Mouse (Mus musculus) G1E (cell line): ENCODE measurements around the gene Fam217b. TPM values are rescaled to one million over a fixed set of nuclear protein-coding genes. Genes with fewer than 3 reads are reported as not detected.
A peak's percentile ranks its signal among the peaks of the same experiment; 100 is the strongest.

Source experiments
- ATAC-seq: 2 replicates; pipeline ENCODE4 v1.8.0; 2016; ENCODE audit warnings: mild to moderate bottlenecking; ENCODE audit not compliant: insufficient number of reproducible peaks, poor library complexity, low FRiP score, severe bottlenecking; ENCODE audit errors: extremely low read depth
- DNase-seq: peaks from one replicate; pipeline ENCODE4 v3.0.0; 2012; ENCODE audit warnings: low spot score
- H3K27me3 ChIP-seq: 2 replicates; pipeline ENCODE4 v1.6.1; 2012; ENCODE audit warnings: mild to moderate bottlenecking, low read length, inconsistent platforms; ENCODE audit not compliant: insufficient read depth
- H3K36me3 ChIP-seq: replicated peaks from 2 replicates; pipeline ENCODE3; 2012; ENCODE audit warnings: mild to moderate bottlenecking, inconsistent platforms
- H3K4me1 ChIP-seq: 2 replicates; pipeline ENCODE4 v1.6.1; 2012; ENCODE audit warnings: low read depth, low read length, inconsistent platforms, mixed read lengths; ENCODE audit not compliant: insufficient read depth
- H3K4me3 ChIP-seq: 2 replicates; pipeline ENCODE4 v1.5.1; 2012; ENCODE audit warnings: low read depth, mild to moderate bottlenecking, inconsistent platforms, low read length, moderate library complexity, mixed read lengths
- H3K9me3 ChIP-seq: replicated peaks from 2 replicates; pipeline ENCODE4 v1.6.1; 2012; ENCODE audit warnings: inconsistent platforms
- CTCF ChIP-seq: IDR thresholded peaks from 2 replicates; pipeline ENCODE4 v1.5.1; 2012; ENCODE audit warnings: low read depth, low read length, inconsistent platforms, mixed read lengths
- GATA1 ChIP-seq: IDR thresholded peaks from 2 replicates; pipeline ENCODE4 v1.6.1; 2012; ENCODE audit warnings: borderline replicate concordance, low read length, inconsistent platforms, mixed read lengths
- GATA2 ChIP-seq: IDR thresholded peaks from 2 replicates; pipeline ENCODE4 v1.6.1; 2012; ENCODE audit warnings: low read depth, low read length, inconsistent platforms, borderline replicate concordance
- POLR2AphosphoS5 ChIP-seq: IDR thresholded peaks from 2 replicates; pipeline ENCODE4 v1.6.1; 2012; ENCODE audit warnings: low read depth, low read length, inconsistent platforms; ENCODE audit not compliant: insufficient replicate concordance
- TAL1 ChIP-seq: conservative IDR thresholded peaks from 2 replicates; pipeline ENCODE4 v1.6.1; 2012; ENCODE audit warnings: low read depth, low read length, inconsistent platforms, mixed read lengths
- polyA plus RNA-seq: library from polyadenylated mRNA; stranded (reverse); fragments of >175 nt; gene quantifications from 2 replicates; pipeline ENCODE4 v1.2.3, GENCODE M21; 2012
- total RNA-seq, 2 experiments: library from RNA; stranded (forward) in 1 of 2; stranded (reverse) in 1 of 2; fragments of 200-1000 nt in 1 of 2; fragments of >200 nt in 1 of 2; fragmentation: Nextera tagmentation in 1 of 2; gene quantifications; 2 replicates each; pipeline ENCODE4 v1.2.3; 2014 to 2017

Gene Fam217b
- total and polyA plus RNA-seq, 3 experiments = 0.01 to 0.05 TPM; not detected in 1

GRCm38 (mm10) chr2:178413481-178414260 is 653 bp upstream of the Fam217b start:
- no peak for TF ChIP-seq POLR2AphosphoS5
- no peak for TF ChIP-seq GATA2
- no peak for TF ChIP-seq TAL1
- TF ChIP-seq CTCF = no peak
- TF ChIP-seq GATA1 = no peak
- DNase-seq = no peak
- no peaks in the 10 kb centered on the region for H3K36me3 ChIP-seq
- peak overlapping the region; percentile 39; the same call in 1 of the 2 replicates for H3K4me3 ChIP-seq
- H3K4me1 ChIP-seq = no peaks in the 10 kb centered on the region
- no peak for ATAC-seq
- H3K9me3 ChIP-seq = peaks cover 76% of the 10 kb centered on the region
- no peaks in the 10 kb centered on the region; the same call in 1 of the 2 replicates for H3K27me3 ChIP-seq

GRCm38 (mm10) chr2:178415150-178415448 is 775 bp downstream of the Fam217b start:
- DNase-seq (no peak), ATAC-seq (no peak)
- no peak overlapping the region for H3K4me3 ChIP-seq
- H3K9me3 ChIP-seq = peaks cover 81% of the 10 kb centered on the region
- TF ChIP-seq CTCF = no peak
- TF ChIP-seq TAL1 = no peak
- TF ChIP-seq POLR2AphosphoS5 = no peak
- TF ChIP-seq GATA2 = no peak
- no peak for TF ChIP-seq GATA1
- no peaks in the 10 kb centered on the region; the same call in 1 of the 2 replicates for H3K27me3 ChIP-seq
- no peaks in the 10 kb centered on the region for H3K4me1 ChIP-seq
- H3K36me3 ChIP-seq = no peaks in the 10 kb centered on the region

GRCm38 (mm10) chr2:178416427-178416826 is 2.1 kb downstream of the Fam217b start:
- no peaks in the 10 kb centered on the region for H3K4me1 ChIP-seq
- TF ChIP-seq POLR2AphosphoS5 = no peak
- TF ChIP-seq GATA2 = no peak
- TF ChIP-seq GATA1 = no peak
- no peak for TF ChIP-seq TAL1
- no peak for TF ChIP-seq CTCF
- H3K27me3 ChIP-seq = no peaks in the 10 kb centered on the region; the same call in 1 of the 2 replicates
- DNase-seq = no peak
- H3K4me3 ChIP-seq = no peak overlapping the region
- ATAC-seq = no peak
- H3K36me3 ChIP-seq = no peaks in the 10 kb centered on the region
- peaks cover 84% of the 10 kb centered on the region for H3K9me3 ChIP-seq

- H3K4me1 ChIP-seq = no peaks in the 10 kb centered on the region
- TF ChIP-seq TAL1 = no peak
- no peak for TF ChIP-seq GATA1
- no peak for TF ChIP-seq POLR2AphosphoS5
- TF ChIP-seq GATA2 = no peak
- no peak for TF ChIP-seq CTCF
- DNase-seq = no peak
- H3K27me3 ChIP-seq = no peaks in the 10 kb centered on the region; the same call in 1 of the 2 replicates
- no peak for ATAC-seq
- H3K9me3 ChIP-seq = peaks cover 81% of the 10 kb centered on the region
- no peaks in the 10 kb centered on the region for H3K36me3 ChIP-seq
- H3K4me3 ChIP-seq = no peak overlapping the region
Observed at GRCm38 (mm10) chr2:178416970-178417369, 2.6 kb downstream of the Fam217b start.

- H3K36me3 ChIP-seq = no peaks in the 10 kb centered on the region
- no peak for TF ChIP-seq POLR2AphosphoS5
- TF ChIP-seq CTCF = no peak
- no peak for TF ChIP-seq GATA2
- TF ChIP-seq GATA1 = no peak
- no peak for TF ChIP-seq TAL1
- ATAC-seq (no peak), DNase-seq (no peak)
- H3K4me1 ChIP-seq = no peaks in the 10 kb centered on the region
- no peaks in the 10 kb centered on the region for H3K27me3 ChIP-seq
- H3K9me3 ChIP-seq = peaks cover 73% of the 10 kb centered on the region
- no peak overlapping the region for H3K4me3 ChIP-seq
Observed at GRCm38 (mm10) chr2:178420576-178420975, 6.3 kb downstream of the Fam217b start.

GRCm38 (mm10) chr2:178421603-178422002 is 7.3 kb downstream of the Fam217b start:
- DNase-seq = no peak
- TF ChIP-seq CTCF (no peak), GATA2 (no peak)
- no peaks in the 10 kb centered on the region for H3K4me1 ChIP-seq
- H3K9me3 ChIP-seq = peaks cover 68% of the 10 kb centered on the region
- no peaks in the 10 kb centered on the region for H3K36me3 ChIP-seq
- H3K4me3 ChIP-seq = no peak overlapping the region
- H3K27me3 ChIP-seq = no peaks in the 10 kb centered on the region
- no peak for ATAC-seq
